Mouse (Mus musculus) natural killer cell, adult 2 months (primary cell): ENCODE data around the gene Cdh12.
"Not testable (repeated sequence)": the region's sequence is repeated elsewhere in the genome, so short reads cannot be mapped to it uniquely, and the experiment has no call there.

ENCODE experiments used
- DNase-seq, 2 experiments: peaks; one replicate each; pipeline ENCODE4 v3.0.0; 2022; ENCODE audit warnings: low spot score in 2 of 2

The Cdh12 gene

GRCm38 (mm10) chr15:20448861-20449663, at the start of gene Cdh12:
Cdh12 (plus strand) TSS chr15:20449265.
- no peak for DNase-seq

GRCm38 (mm10) chr15:20403596-20403995, 45.5 kb upstream of the Cdh12 start:
- DNase-seq, result no peak

DNA sequence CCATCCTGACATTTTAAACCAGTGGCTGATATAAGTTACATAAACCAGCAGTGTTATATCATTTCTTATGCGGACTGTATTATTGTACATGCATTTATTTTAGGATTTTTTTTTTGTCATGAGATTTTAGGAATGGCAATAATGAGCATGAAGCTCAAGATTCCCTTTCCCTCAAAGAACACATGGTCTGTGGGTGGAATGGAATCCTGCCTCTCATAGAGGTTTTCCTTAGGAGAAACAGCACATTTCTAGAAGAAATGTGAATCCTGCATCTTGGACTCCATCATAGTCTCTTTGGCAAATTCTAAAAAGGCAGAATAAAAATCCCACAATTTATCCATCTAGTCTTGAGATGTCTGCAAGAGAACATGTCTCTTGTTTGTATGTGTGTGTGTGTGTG, 35.7 kb upstream of the Cdh12 start:
- DNase-seq, result no peak

GRCm38 (mm10) chr15:20436356-20436755, 12.7 kb upstream of the Cdh12 start:
- DNase-seq, result no peak

GRCm38 (mm10) chr15:20450558-20450957, 1.5 kb downstream of the Cdh12 start:
- no peak for DNase-seq

DNA sequence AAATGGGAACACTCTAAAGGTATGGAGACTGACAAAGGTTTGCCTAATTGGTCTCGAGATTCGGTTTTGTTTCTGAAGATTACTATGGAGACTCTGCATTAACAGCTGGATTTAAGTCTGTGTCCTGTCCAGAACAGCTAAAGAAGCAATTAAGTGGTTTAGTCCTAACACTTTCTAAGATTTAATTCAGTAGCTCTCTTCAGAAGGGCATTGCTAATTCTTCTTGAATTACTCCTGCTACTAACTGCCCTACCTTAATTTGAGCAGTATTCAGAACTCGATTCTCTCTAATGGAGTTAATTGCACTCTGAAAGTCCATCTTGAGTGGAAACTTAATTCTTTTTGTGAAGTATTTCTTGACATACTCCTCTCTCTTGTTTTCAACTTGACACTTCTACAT, 9.4 kb downstream of the Cdh12 start:
- DNase-seq, result no peak

GRCm38 (mm10) chr15:20462500-20462899, 13.4 kb downstream of the Cdh12 start:
- DNase-seq, result no peak

GRCm38 (mm10) chr15:20463601-20464000, 14.5 kb downstream of the Cdh12 start:
- DNase-seq, result no peak

DNA sequence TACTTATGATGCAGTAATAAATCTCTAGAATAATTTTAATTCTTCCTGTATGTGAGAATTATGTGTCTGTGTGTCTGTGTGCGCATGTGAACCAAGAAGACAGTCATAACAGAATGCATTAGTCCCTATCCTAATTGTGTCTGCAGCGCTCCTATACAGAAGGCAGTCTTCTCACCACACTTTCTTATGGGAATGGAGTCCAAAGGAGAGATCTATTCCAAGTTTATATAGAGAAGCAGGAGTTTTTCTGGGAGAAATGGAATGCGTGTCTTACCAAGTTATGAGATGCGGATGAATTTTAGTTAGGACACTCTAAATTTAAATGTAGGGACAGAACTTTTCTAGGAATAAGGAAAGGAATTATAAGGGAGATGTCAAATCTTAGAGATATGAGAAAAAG, 101.9 kb downstream of the Cdh12 start:
- no peak for DNase-seq

DNA sequence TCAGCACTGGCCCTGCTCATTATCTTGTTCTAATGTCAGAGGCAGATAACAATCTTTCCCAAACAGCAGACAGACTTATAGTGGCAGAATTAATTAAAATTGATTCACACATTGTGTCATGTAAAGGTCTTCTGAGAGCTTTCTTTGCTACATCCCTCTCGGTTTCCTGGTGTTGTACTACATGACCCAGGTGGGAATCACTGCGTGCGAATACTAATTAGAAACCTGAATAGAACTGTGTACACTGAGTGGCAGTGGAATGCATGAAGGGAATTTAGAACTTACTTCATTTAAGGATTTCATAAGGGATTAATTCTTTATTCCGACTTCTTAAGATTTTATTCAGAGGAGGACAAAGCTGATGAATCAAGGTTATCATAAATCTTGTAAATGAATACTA, 121.9 kb downstream of the Cdh12 start:
- no peak for DNase-seq

GRCm38 (mm10) chr15:20582567-20583075, 133.6 kb downstream of the Cdh12 start:
- DNase-seq, result no peak

DNA sequence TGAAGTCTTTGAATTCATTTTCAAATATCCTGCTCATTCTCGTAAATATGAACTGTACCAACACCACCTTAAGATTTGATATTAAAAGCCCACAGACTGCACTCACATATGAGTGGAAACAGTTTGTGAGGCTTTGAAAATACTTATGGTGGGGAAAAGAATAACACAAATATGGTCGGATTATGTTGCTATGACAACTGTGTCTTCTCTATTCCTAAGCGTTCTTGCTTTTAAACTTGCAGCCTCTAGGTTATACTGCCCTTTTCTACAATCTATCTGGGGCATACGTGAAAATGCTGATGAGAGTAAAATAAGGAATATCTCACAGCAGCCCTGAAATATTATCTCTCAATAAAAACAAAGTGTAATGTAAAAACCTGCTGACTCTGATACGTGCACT, 142.5 kb downstream of the Cdh12 start:
- no peak for DNase-seq

DNA sequence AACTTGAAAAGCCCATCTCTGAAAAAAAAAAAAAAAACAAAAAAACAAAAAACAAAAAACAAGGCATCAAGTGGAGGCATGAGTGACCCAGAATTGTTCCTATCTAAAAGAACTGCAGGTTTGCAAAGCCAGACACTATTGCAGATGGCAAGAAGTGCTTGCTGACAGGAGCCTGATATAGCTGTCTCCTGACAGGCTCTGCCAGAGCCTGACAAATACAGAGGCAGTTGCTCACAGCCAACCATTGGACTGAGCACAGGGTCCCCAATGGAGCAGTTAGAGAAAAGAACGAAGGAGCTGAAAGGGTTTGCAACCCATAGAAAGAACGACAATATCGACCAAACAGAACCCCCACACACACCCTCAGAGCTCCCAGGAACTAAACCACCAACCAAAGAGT, 156.7 kb downstream of the Cdh12 start:
- DNase-seq, result not testable (repeated sequence)

DNA sequence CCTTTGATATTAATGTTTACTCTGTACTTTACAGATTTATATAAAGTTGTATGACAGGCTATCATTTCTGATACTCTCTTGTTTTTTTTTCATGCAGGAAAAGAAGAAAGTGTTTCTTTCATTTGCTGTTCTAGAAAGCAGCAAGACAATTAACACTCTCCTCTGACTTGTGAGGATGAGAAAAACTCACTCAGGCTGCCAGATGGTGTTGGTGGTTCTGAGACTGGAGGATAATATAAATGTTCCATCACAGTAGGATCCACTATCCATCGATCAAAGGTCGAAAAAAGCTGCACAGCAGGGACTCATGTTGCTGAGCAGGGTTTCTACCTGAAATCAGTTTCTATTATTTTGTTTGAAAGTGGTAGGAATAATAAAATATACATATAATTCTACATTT, 185.5 kb downstream of the Cdh12 start:
- no peak for DNase-seq

DNA sequence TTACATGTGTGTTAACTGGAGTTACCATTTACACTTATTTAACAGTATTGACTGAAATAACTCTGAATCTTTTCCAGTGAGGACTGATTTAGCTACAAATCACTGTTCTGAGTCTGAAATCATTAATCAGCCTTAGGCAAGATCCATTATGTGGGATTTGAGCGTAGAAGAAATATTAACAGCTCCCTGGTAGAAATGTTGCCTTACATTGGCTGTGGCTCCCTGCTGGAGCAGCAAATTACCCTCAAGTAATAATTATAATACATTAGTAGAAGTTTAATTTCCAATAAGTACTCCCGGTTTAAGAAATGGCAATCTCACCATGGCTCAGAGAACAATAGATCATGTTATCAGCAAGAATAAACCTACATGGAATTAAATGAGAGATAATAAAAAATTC, 190.1 kb downstream of the Cdh12 start:
- DNase-seq, result no peak

DNA sequence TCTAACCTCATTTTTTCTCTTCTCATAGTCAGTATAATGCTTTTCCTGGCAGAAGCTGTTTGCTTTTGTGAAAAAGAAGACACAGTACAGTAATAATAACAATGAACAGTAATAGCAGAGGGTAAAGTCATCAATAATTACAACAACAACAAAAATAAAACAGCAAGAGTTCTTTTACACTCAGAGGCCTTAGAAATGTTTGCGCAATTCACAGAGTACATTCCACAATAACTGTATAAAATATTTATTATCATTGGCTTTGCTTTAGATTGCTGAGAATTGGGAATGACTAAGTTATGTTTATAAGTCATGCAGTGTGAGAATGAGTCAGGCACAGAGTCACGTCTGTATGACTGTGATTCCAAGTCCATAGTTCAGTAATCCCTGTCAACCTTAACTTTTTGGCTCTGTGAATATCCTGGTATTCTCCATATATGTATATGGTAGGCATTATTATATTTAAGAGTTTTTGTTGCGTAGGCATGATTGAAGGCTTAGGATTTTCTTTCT, 193.9 kb downstream of the Cdh12 start:
- DNase-seq, result no peak

DNA sequence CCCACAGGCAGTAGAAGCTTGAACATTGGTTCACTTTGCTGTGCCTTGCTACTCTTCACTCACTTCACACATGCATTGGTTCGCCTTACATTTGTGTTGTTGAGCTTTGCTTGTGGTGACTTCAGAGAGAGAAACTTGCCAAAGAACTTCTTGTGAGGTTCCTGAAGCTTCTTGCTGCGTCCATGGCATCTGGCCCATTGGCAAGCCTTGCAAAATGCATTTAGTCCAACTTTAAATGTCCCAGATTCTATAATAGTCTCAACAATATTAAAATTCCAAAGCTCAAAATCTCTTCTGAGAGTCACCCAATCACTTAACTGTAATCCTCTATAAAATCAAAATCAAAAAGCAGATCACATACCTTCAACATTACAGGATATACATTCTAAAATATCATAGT, 211.2 kb downstream of the Cdh12 start:
- no peak for DNase-seq

- DNase-seq, result no peak
These were observed 217.6 kb downstream of the Cdh12 start, which contains the start of gene Acot10 for GRCm38 (mm10) chr15:20666650-20667049. Acot10 (minus strand) TSS chr15:20666750.

- no peak for DNase-seq
These were observed 218.3 kb downstream of the Cdh12 start for GRCm38 (mm10) chr15:20667350-20667749.

GRCm38 (mm10) chr15:20667989-20668388, 218.9 kb downstream of the Cdh12 start:
- no peak for DNase-seq

DNA sequence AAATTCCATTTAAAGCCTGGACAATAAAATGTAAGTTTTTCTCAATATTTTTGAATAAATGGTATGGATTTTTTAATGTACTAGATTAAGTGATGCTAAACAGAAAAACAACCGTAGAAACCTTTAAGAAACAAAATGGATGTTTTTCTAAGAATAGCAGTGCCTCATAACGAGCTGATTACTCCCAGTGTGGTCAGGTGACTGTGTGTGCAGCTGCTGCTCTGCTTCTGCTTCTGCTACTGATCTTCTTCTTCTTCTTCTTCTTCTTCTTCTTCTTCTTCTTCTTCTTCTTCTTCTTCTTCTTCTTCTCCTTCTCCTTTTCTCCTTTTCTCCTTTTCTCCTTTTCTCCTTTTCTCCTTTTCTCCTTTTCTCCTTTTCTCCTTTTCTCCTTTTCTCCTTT, 220.4 kb downstream of the Cdh12 start:
- DNase-seq, result not testable (repeated sequence)

DNA sequence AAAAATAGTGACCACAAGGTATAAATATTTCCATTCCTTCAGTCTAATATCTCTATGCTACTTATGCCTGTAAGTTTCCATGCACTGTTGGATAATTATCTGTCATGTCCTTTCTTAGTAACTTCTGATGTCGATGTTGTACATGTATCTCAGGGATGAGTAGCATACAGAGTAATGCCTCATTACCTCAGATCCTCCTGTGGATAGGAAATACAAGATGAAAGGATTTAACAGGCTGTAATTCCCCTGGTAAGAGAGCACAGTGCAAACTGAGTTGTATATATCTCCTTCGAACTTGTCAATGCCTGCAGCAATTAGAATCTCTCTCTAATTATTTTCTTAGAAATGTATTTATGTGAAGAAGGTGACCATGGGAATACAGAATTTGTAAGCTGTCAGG, 233.7 kb downstream of the Cdh12 start:
- no peak for DNase-seq

GRCm38 (mm10) chr15:20684200-20684599, 235.1 kb downstream of the Cdh12 start:
- DNase-seq, result no peak
